Mouse (Mus musculus) heart, postnatal 25 days (tissue): ENCODE measurements around the gene Nhsl2. TPM values are rescaled to one million over a fixed set of nuclear protein-coding genes. Genes with fewer than 3 reads are reported as not detected.
A peak's percentile ranks its signal among the peaks of the same experiment; 100 is the strongest.
"Not testable (repeated sequence)": the region's sequence is repeated elsewhere in the genome, so short reads cannot be mapped to it uniquely, and the experiment has no call there.

Experiments used
- DNase-seq: peaks from one replicate; pipeline ENCODE4 v3.0.0; 2022; ENCODE audit warnings: low spot score
- intact Hi-C: fragments of 180-260 bp; cut with DNase I; formaldehyde crosslinking; loops from one replicate; pipeline ENCODE4 v1.15.1; 2025
- total RNA-seq, 2 experiments: library from RNA; stranded (reverse); gene quantifications; 2 replicates each; pipeline ENCODE4 v1.2.3; 2021

Gene Nhsl2
- total RNA-seq, 2 experiments from 2014 or later, result 3.3 to 3.4 TPM

DNA sequence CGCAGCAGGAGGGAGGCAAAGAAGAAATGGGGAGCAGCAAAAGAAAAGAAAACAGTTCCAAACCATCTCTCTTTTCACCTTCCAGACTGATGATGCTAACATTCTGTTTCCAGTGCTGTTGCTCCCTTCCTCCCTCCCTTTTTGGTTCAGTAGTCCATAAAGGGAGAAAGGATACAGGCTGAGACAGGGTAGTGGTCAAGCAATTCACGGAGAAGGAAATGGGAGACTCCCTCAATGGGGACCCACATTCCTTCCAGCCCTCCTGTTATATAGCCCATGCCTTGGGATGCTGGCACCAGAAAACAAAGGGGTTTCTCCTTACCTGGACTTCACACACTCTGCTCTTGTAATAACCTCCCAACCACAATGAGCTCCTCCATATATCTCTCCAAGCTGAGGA, 222.3 kb downstream of the Nhsl2 start:
- intact Hi-C loops, result loop anchor here (5.0 kb wide), 1 partner anchor 46 kb away; the partner anchor contains the start of gene Pin4
- no peak for DNase-seq

DNA sequence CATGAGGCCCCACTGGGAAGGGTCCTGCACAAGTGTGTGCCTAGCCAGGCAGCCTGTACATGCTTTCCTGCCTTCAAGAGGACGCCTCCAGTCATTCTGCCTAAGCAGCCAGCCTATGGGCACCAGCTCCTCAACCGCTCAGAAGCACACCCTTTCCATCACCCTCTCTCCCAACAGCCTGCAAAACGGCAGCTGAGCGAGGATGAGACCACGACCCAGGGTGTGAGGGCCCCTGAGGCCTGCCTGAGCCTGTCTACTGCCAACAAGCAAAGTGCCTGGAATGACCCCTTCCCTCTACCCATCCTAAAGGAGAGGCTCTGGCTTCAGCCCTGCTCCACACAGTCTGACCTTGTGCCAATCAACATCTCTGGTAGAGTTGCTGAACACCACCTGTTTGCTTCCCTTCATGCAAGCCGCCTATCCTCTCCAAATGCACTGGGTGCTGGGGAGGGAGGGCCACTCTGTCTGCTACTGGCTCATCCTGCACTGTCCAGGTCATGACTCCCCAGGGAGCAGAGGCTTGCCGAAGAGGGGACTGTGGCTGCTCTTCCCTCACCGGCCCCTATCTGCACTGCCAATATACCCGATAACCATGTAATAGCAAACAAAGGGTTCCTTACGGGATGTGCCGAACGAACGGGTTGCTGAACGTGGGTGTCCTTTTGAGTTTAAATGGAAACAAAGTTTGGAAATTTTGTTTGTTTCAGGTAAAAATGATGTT, 224.6 kb downstream of the Nhsl2 start:
- DNase-seq, result no peak
- intact Hi-C loops, result loop anchor here (5.0 kb wide), 1 partner anchor 44 kb away; the partner anchor contains the start of gene Pin4

- intact Hi-C loops, result loop anchor here (5.0 kb wide), 1 partner anchor 43 kb away; the partner anchor contains the start of gene Pin4
- no peak for DNase-seq
Measured at GRCm38 (mm10) chrX:102074435-102074834, 225.2 kb downstream of the Nhsl2 start.

- intact Hi-C loops, result no loop called here
- DNase-seq, result no peak
Measured at GRCm38 (mm10) chrX:102075158-102075557, 226.0 kb downstream of the Nhsl2 start.

DNA sequence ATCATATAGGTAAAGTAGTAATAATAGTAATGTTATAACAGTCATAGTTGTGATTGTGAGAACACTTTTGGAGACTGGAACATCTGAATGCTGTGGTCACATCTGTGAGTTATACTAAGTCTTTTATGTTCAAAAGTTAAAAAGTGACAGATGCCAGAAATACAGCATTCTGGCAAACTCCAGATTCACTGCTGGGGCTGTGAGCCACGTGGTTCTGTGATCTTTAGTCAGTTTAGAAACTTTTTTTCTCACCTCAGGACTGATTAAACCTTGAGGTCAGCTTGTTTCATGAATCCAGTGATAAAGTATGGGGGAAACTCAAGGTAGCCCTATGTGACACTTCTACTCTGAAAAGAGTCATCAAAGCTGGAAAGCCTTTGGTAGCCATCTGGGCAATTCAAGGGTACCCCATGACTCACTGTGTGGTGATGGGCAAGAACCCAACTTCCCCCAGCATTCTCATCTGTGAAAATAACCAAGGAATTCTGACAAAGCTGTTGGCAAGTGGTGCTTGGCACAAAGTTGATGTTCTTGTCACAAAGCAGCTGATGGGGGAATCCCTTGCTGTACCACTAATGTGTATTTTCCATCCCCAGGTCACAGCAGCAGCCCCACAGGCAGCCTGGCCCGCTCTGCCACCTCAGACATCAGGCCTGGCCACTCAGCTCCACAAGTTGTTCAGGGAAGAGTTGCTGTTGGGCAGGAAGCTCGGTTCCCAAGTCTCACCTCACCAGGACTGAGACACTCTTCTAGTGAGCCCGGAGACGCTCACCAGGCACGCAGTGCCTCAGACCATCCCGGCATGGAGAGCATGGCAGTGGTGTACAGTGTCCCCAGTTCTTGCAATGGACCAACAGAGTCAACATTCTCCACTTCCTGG, 227.9 kb downstream of the Nhsl2 start:
- intact Hi-C loops, result no loop called here
- DNase-seq, result no peak

DNA sequence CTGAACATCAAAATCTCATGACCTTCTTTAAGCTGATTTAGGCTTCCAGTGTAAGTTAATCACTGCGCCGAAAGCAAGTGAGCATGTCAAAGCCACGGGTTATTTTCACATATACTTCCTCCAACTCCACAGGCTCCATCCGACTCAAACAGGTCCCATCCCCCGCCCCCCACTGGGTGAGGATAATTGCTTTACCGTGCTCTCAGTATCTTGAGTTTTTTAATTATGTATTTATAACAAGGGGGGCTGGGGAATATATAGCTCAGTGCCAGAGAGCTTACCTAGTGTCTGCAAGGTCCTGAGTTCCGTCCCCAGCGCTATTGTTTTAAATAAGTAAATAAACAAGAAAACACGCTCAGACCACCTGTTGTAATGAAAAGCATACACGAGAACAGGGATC, 231.9 kb downstream of the Nhsl2 start:
- intact Hi-C loops, result no loop called here
- no peak for DNase-seq

DNA sequence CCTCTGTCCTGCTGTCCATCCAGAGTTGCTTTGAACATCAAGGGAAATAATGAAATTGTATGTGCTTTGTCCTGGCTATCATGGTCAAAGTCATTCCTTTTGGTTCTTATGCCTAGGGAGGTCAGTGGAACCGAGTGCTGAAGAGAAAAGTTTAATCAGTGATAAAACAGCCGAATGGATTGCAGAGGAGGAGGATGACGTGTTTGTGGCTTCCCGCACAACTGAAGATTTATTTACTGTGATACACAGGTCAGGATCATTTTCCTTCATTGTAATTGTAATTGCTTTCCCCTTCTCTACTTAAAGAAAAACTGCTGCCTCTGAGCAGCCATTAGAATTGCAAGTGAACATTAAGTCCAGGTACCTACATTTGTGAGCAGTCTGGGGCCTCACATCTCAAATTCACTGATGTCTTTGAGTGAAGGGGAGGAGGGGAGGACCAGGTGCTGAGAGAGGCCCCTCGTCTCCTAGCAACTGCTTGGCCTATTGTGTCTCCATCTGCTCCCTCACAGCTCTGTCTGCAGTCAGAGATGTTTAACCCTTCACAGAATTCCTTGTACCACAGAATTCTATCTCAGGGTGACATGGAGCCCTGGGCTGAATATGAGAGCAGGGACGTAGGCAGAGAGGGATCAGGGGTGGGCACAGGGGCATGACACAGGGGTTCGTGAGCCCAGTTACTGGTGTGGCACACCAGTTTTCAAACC, 232.5 kb downstream of the Nhsl2 start:
- intact Hi-C loops, result no loop called here
- DNase-seq, result no peak

- no peak for DNase-seq
- intact Hi-C loops, result no loop called here
Measured at GRCm38 (mm10) chrX:102082340-102082739, 233.2 kb downstream of the Nhsl2 start.

GRCm38 (mm10) chrX:102085798-102086443, 236.7 kb downstream of the Nhsl2 start:
- intact Hi-C loops, result no loop called here
- DNase-seq, result no peak

DNA sequence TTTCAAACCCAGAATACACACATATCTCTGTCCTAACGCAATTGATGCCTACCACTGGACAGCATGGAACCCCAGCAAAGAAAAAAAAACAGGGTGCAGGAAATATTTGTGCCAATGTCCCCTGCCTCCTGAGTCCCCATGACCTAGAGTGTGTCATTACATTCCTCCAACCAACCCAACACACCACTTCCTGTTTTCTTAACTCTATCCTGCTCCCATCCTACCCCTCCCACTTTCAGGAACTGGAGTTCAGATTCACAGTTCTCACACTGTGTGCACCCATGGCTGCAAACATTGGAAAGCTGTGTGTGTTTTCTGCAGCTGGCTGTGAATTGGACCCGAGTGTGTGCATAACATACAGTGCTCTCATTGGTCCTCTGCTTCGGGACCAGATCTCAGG, 241.4 kb downstream of the Nhsl2 start:
- no peak for DNase-seq
- intact Hi-C loops, result no loop called here

DNA sequence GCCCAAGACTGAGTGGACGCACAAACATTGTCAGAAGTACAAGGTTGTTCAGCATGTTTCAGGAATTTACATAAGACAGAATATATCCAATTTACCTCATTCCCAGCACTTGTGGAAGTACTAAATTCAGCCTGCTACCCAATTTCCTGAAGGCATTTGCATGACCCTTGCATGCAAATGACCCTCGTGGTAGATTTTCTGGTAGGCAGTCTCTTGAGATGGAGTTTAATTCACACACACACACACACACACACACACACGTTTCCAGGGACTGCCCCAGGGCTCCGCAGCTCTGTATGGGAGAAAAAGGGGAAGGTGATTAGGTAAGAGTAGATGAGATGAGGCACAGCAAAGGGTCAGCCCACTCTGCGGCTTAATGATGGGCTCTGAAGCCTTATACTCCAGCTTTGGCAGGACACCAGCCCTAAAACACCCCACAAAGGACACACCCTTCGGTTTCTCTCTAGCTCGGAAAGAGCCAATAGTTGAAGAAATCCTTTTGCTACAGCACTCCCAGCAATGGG, 245.3 kb downstream of the Nhsl2 start:
- intact Hi-C loops, result no loop called here
- no peak for DNase-seq

DNA sequence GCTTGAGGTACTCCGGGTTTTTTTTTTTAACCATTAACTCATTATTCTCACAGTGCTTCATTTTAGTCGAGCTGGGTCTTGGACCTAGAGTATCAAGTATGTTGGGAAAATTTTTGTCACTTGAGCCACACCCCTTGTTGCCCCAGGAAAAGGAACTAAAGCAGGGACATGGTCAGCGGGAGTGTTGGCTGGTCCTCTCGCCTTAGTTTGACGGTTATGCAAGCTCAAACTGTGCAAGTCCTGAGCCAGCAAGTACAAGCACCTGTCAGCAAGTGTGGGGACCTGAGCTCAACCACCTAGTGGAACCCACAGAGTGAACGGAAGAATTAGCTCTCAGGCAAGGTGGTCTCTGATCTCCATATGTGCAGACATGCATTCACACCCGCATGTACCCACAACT, 252.7 kb downstream of the Nhsl2 start:
- DNase-seq, result no peak
- intact Hi-C loops, result no loop called here

DNA sequence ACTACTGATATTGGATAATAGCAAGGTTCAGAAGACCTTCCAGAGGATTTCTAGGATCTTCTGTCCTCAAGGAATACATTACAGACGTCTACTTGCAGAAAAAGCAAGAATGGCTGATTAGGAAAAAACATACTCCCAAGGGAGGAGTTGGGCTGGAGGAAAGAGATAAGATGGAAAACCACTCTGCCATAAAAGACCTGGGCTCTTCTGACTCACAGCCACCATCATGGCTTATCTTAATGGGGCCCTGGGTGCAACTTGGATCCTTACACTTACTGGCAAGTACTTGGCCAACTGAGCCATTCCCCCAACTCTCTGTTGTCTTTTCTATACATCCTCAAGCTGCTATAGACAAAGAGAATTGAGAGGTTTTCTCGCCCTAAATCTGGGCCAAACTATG, 254.6 kb downstream of the Nhsl2 start:
- DNase-seq, intact Hi-C loops: not testable (repeated sequence)

- intact Hi-C loops, DNase-seq: not testable (repeated sequence)
Measured at GRCm38 (mm10) chrX:102109349-102109748, 260.2 kb downstream of the Nhsl2 start.

DNA sequence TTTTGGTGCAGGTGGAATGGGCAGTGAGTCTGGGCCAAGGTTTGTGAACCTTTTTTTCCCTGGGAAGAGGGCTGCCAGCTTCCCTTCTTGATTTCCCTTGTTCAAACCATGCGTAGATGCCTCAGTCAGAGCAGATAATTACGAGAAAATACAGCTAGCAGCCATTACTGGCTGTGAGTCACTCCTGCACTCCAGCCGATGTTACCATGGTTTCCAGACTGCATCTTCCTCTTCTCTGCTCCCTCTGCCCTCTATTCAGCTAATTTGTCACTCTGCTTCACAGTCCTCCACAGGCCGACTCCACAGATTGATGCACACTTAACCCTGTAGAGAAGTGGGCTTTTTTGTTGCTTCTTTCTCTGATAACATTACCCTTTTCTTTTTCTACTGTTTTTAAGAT, 266.5 kb downstream of the Nhsl2 start:
- DNase-seq, result no peak
- intact Hi-C loops, result loop anchor here (5.0 kb wide), 1 partner anchor 43 kb away; the partner anchor contains the start of gene Rtl5

DNA sequence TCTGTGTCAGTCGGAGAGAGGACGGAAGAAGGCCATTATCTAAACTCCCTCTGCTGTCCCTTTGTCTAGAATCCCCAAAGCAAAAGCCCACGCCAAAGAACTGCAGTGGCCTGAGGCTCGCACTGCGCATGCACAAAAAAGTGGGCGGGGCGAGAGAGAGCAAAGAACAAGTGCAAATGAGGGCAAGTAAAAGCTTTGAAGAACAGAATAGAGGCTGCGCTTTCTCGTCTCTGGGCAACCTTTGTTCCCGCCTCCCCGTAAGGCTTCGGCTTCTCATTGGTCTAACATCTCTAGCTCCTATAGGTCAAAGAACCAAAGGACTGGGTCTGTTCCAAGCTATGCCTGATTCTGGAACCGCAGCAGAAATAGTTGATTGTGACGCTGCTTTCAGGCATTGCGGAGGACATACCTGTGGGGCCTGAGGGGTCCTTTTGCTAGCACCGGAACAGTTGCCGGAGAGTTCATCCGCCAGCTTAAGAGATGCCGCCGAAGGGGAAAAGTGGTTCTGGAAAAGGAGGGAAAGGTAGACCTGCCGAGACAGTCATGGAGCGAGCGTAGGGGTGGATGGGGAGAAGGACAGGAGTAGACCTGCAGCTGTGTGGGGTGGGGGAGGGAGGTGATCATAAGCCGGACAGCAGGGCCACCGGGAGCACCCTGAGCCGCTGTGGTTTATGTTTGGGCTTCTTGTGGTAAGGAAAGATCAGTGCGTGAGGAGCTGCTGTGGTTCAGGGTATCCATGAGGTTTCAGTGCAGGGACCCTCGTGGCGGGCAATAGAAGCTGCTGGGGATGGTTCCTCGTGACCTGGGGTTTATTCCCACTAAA, 270.1 kb downstream of the Nhsl2 start, which contains the start of gene Pin4:
Pin4 (plus strand) TSS at position 406 of the 823 bp plus-strand sequence.
- peak; percentile 87 for DNase-seq
- intact Hi-C loops, result loop anchor here (2.0 to 5.0 kb wide), 2 partner anchors 38 to 47 kb away; partner anchors contain the start of genes Ercc6l and Rtl5

- DNase-seq, result no peak
- intact Hi-C loops, result loop anchor here (2.0 to 5.0 kb wide), 2 partner anchors 66 to 165 kb away; partner anchors contain the start of gene Rps4x
Measured at GRCm38 (mm10) chrX:102121321-102121720, 272.1 kb downstream of the Nhsl2 start.

GRCm38 (mm10) chrX:102141157-102141556, 292.0 kb downstream of the Nhsl2 start:
- DNase-seq, result no peak
- intact Hi-C loops, result no loop called here
